Mouse (Mus musculus): ENCODE data around the gene Kcnn1. TPM values are rescaled to one million over a fixed set of nuclear protein-coding genes. Genes with fewer than 3 reads are reported as not detected.

Gene Kcnn1
- polyA plus RNA-seq, 1 experiment from 2014 or later: 0.72 TPM

- Histone ChIP-seq H3K27me3 (ENCODE audit: insufficient read depth, low read length) (peaks cover 16% of the 10 kb centered on the region), H3K4me1 (ENCODE audit: insufficient read depth) (no peaks in the 10 kb centered on the region), H3K9ac (no peak overlapping the region), H3K36me3 (ENCODE audit: insufficient read depth) (no peaks in the 10 kb centered on the region), H3K9me3 (ENCODE audit: low read depth, low read length) (no peaks in the 10 kb centered on the region), H3K27ac (ENCODE audit: low read depth) (no peak overlapping the region), H3K4me3 (ENCODE audit: low read depth, low read length) (no peak overlapping the region), H3K4me2 (no peak overlapping the region)
- DNase-seq (no peak), ATAC-seq (ENCODE audit: insufficient read depth) (no peak)
- TF ChIP-seq CTCF (IDR thresholded peaks at IDR 0.05; ENCODE audit: low read depth): no peak
- WGBS: 28% methylated on average over 4 of the region's 4 CpGs
These were observed 51.0 kb downstream of the Kcnn1 start for GRCm38 (mm10) chr8:70812055-70812454.

- H3K9me3 ChIP-seq (ENCODE audit: low read depth, low read length): no peaks in the 10 kb centered on the region
- ATAC-seq (ENCODE audit: insufficient read depth) (no peak), DNase-seq (no peak)
- no peaks in the 10 kb centered on the region for H3K36me3 ChIP-seq (ENCODE audit: insufficient read depth)
- H3K4me3 ChIP-seq (ENCODE audit: low read depth, low read length): no peak overlapping the region
- H3K27ac ChIP-seq (ENCODE audit: low read depth): no peak overlapping the region
- H3K9ac ChIP-seq: no peak overlapping the region
- H3K27me3 ChIP-seq (ENCODE audit: insufficient read depth, low read length): peaks cover 7% of the 10 kb centered on the region; the same call in 1 of the 2 replicates
- 68% methylated on average over 20 of the region's 20 CpGs for WGBS
- no peaks in the 10 kb centered on the region for H3K4me1 ChIP-seq (ENCODE audit: insufficient read depth)
- H3K4me2 ChIP-seq: no peak overlapping the region
- TF ChIP-seq CTCF (IDR thresholded peaks at IDR 0.05; ENCODE audit: low read depth): no peak
These were observed 51.9 kb downstream of the Kcnn1 start for GRCm38 (mm10) chr8:70810962-70811680.

- 68% methylated on average over 8 of the region's 8 CpGs for WGBS
- Histone ChIP-seq H3K4me3 (ENCODE audit: low read depth, low read length) (no peak overlapping the region), H3K27ac (ENCODE audit: low read depth) (no peak overlapping the region), H3K9ac (no peak overlapping the region), H3K4me2 (no peak overlapping the region), H3K36me3 (ENCODE audit: insufficient read depth) (no peaks in the 10 kb centered on the region), H3K9me3 (ENCODE audit: low read depth, low read length) (no peaks in the 10 kb centered on the region), H3K27me3 (ENCODE audit: insufficient read depth, low read length) (peaks cover 8% of the 10 kb centered on the region; the same call in 1 of the 2 replicates), H3K4me1 (ENCODE audit: insufficient read depth) (no peaks in the 10 kb centered on the region)
- ATAC-seq (ENCODE audit: insufficient read depth) (no peak), DNase-seq (no peak)
- TF ChIP-seq CTCF (IDR thresholded peaks at IDR 0.05; ENCODE audit: low read depth): no peak
These were observed 53.9 kb downstream of the Kcnn1 start for GRCm38 (mm10) chr8:70808955-70809701.

GRCm38 (mm10) chr8:70808239-70808638, 54.8 kb downstream of the Kcnn1 start, which contains the start of gene Il12rb1:
Gene Il12rb1 (plus strand): TSS chr8:70808449.
- 57% methylated on average over 5 of the region's 5 CpGs for WGBS
- Histone ChIP-seq H3K27me3 (ENCODE audit: insufficient read depth, low read length) (peaks cover 14% of the 10 kb centered on the region), H3K36me3 (ENCODE audit: insufficient read depth) (no peaks in the 10 kb centered on the region), H3K4me3 (ENCODE audit: low read depth, low read length) (no peak within 1 kb of the TSS), H3K9me3 (ENCODE audit: low read depth, low read length) (no peaks in the 10 kb centered on the region), H3K4me2 (no peak within 1 kb of the TSS), H3K27ac (ENCODE audit: low read depth) (no peak within 1 kb of the TSS), H3K9ac (no peak within 1 kb of the TSS), H3K4me1 (ENCODE audit: insufficient read depth) (peaks cover 5% of the 10 kb centered on the region; the same call in 1 of the 2 replicates)
- DNase-seq (no peak), ATAC-seq (ENCODE audit: insufficient read depth) (no peak)
- TF ChIP-seq CTCF (IDR thresholded peaks at IDR 0.05; ENCODE audit: low read depth): no peak

- Histone ChIP-seq H3K27ac (ENCODE audit: low read depth) (no peak overlapping the region), H3K4me1 (ENCODE audit: insufficient read depth) (peaks cover 5% of the 10 kb centered on the region; the same call in 1 of the 2 replicates), H3K27me3 (ENCODE audit: insufficient read depth, low read length) (peaks cover 14% of the 10 kb centered on the region), H3K9ac (no peak overlapping the region), H3K4me3 (ENCODE audit: low read depth, low read length) (no peak overlapping the region), H3K9me3 (ENCODE audit: low read depth, low read length) (no peaks in the 10 kb centered on the region), H3K4me2 (no peak overlapping the region), H3K36me3 (ENCODE audit: insufficient read depth) (no peaks in the 10 kb centered on the region)
- 32% methylated on average over 1 of the region's 1 CpGs for WGBS
- ATAC-seq (ENCODE audit: insufficient read depth): no peak
- TF ChIP-seq CTCF (IDR thresholded peaks at IDR 0.05; ENCODE audit: low read depth): no peak
- DNase-seq: no peak
These were observed 55.8 kb downstream of the Kcnn1 start for GRCm38 (mm10) chr8:70807304-70807703.

- H3K9ac ChIP-seq: no peak overlapping the region
- H3K27me3 ChIP-seq (ENCODE audit: insufficient read depth, low read length): peaks cover 14% of the 10 kb centered on the region
- ATAC-seq (ENCODE audit: insufficient read depth): no peak
- H3K4me1 ChIP-seq (ENCODE audit: insufficient read depth): peaks cover 5% of the 10 kb centered on the region; the same call in 1 of the 2 replicates
- H3K36me3 ChIP-seq (ENCODE audit: insufficient read depth): no peaks in the 10 kb centered on the region
- whole genome bisulfite sequencing: 60% methylated on average over 4 of the region's 4 CpGs
- H3K9me3 ChIP-seq (ENCODE audit: low read depth, low read length): no peaks in the 10 kb centered on the region
- H3K27ac ChIP-seq (ENCODE audit: low read depth): no peak overlapping the region
- no peak for DNase-seq
- no peak for TF ChIP-seq CTCF (IDR thresholded peaks at IDR 0.05; ENCODE audit: low read depth)
- no peak overlapping the region for H3K4me2 ChIP-seq
- no peak overlapping the region for H3K4me3 ChIP-seq (ENCODE audit: low read depth, low read length)
These were observed 56.5 kb downstream of the Kcnn1 start for GRCm38 (mm10) chr8:70806541-70806940.

Data from lung, embryonic 14.5 days (tissue).